In the genomic region with DNA sequence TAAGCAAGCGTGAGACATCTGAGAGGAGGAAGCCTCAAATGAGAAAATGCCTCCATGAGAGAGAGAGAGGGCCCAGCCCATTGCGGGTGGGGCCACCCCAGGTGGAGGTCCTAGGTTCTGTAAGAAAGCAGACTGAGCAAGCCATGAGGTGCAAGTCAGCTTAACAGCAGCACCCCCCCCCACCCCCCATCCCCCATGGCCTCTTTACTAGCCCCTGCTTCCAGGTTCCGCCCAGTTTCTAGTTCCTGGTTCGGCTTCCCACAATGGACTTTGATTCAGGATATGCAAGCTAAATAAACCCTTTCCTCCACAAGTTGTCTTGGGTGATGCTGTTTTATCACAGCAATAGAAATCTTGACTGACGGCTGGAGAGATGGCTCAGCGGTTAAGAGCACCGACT, we compare ENCODE assay signal across 20 mouse cellular contexts. TPM values are rescaled to one million over a fixed set of nuclear protein-coding genes. Genes with fewer than 3 reads are reported as not detected.
DNase-seq lines count a peak whose midpoint lies in the region; ATAC-seq and TF ChIP-seq lines count a peak whose summit lies in the region.
"Had no signal": no experiment of that assay in that cellular context is flagged by ENCODE, and none has a peak within 500 bp of the region (broad histone marks: within the 10 kb centered on the region; RNA-seq: fewer than 3 reads in every experiment).

No protein-coding gene starts in this region.

- WGBS in embryonic facial prominence, embryonic 13.5 days, result 71% methylated on average over 7 of the region's 7 CpGs
- 78% methylated on average over 7 of the region's 7 CpGs for WGBS in embryonic facial prominence, embryonic 10.5 days
- 58% methylated on average over 7 of the region's 7 CpGs for WGBS in lung, embryonic 16.5 days
- 21% methylated on average over 7 of the region's 7 CpGs for WGBS in large intestine, adult 2 months
- WGBS in stomach, postnatal 0 days, result 56% methylated on average over 7 of the region's 7 CpGs
- WGBS in heart, embryonic 10.5 days, result 69% methylated on average over 7 of the region's 7 CpGs

- no peak for ATAC-seq in embryonic facial prominence, embryonic 13.5 days (ENCODE audit: insufficient number of reproducible peaks, insufficient read depth, low FRiP score, low TSS enrichment, low read depth)
- no peak for ATAC-seq in lung, embryonic 16.5 days (ENCODE audit: low read depth)
- peak; percentile 72 for ATAC-seq in stomach, postnatal 0 days (ENCODE audit: low FRiP score, low TSS enrichment)
- ATAC-seq: activated CD4-positive, CD25-positive, alpha-beta regulatory T cell, adult 4 months; hindbrain, postnatal 0 days had no signal

- H3K9me3 ChIP-seq in embryonic facial prominence, embryonic 13.5 days, result no peaks in the 10 kb centered on the region
- H3K9me3 ChIP-seq in embryonic facial prominence, embryonic 10.5 days, result no peaks in the 10 kb centered on the region
- no peaks in the 10 kb centered on the region for H3K9me3 ChIP-seq in lung, embryonic 16.5 days (ENCODE audit: control insufficient read depth, low read length)
- H3K9me3 ChIP-seq in stomach, postnatal 0 days (ENCODE audit: control insufficient read depth, low read length), result no peaks in the 10 kb centered on the region
- no peaks in the 10 kb centered on the region for H3K9me3 ChIP-seq in heart, embryonic 10.5 days
- H3K9me3 ChIP-seq: forebrain, embryonic 12.5 days; heart, embryonic 13.5 days had no signal

- peaks cover 9% of the 10 kb centered on the region; the same call in 1 of the 2 replicates for H3K4me1 ChIP-seq in embryonic facial prominence, embryonic 13.5 days
- H3K4me1 ChIP-seq in embryonic facial prominence, embryonic 10.5 days, result peaks cover 9% of the 10 kb centered on the region
- H3K4me1 ChIP-seq in lung, embryonic 16.5 days (replicated peaks; ENCODE audit: control insufficient read depth, insufficient read depth, low read length), result no peaks in the 10 kb centered on the region; the same call in 1 of the 2 replicates
- H3K4me1 ChIP-seq in stomach, postnatal 0 days (replicated peaks; ENCODE audit: control insufficient read depth, insufficient read depth), result no peaks in the 10 kb centered on the region
- H3K4me1 ChIP-seq in heart, embryonic 10.5 days, result peaks cover 6% of the 10 kb centered on the region; the same call in 1 of the 2 replicates
- H3K4me1 ChIP-seq: forebrain, embryonic 12.5 days; heart, embryonic 13.5 days had no signal

- 0 out of 2 replicates have a peak overlapping the region, but pooled peaks have one; percentile 11 for H3K9ac ChIP-seq in embryonic facial prominence, embryonic 13.5 days
- H3K9ac ChIP-seq in lung, embryonic 16.5 days (ENCODE audit: low read length), result no peak overlapping the region
- no peak overlapping the region for H3K9ac ChIP-seq in stomach, postnatal 0 days (ENCODE audit: low read length)
- H3K9ac ChIP-seq: forebrain, embryonic 12.5 days; heart, embryonic 13.5 days; liver, embryonic 14.5 days had no signal

- DNase-seq in embryonic facial prominence, embryonic 10.5 days (ENCODE audit: low spot score), result no peak
- DNase-seq in lung, postnatal 4 days, result no peak
- peak; percentile 76 for DNase-seq in large intestine, adult 2 months (ENCODE audit: low read depth, low spot score)
- peak; percentile 67 for DNase-seq in stomach, postnatal 0 days (ENCODE audit: low spot score)
- no peak for DNase-seq in adrenal gland, postnatal 36 days
- DNase-seq in heart, embryonic 10.5 days (ENCODE audit: low spot score), result no peak
- DNase-seq: adrenal gland, postnatal 10 days; cerebellum, adult 2 months; heart, postnatal 4 days; kidney, adult 9 months; kidney, postnatal 25 days; retina, postnatal 1 day had no signal

- no peak for TF ChIP-seq EP300 in stomach, postnatal 0 days (optimal IDR thresholded peaks at IDR 0.05)

- H3K36me3 ChIP-seq in embryonic facial prominence, embryonic 13.5 days, result no peaks in the 10 kb centered on the region
- no peaks in the 10 kb centered on the region for H3K36me3 ChIP-seq in embryonic facial prominence, embryonic 10.5 days (replicated peaks)
- no peaks in the 10 kb centered on the region for H3K36me3 ChIP-seq in lung, embryonic 16.5 days (ENCODE audit: control insufficient read depth, insufficient read depth, low read length)
- H3K36me3 ChIP-seq in stomach, postnatal 0 days (ENCODE audit: control insufficient read depth, insufficient read depth, low read length), result no peaks in the 10 kb centered on the region
- H3K36me3 ChIP-seq in heart, embryonic 10.5 days, result no peaks in the 10 kb centered on the region
- H3K36me3 ChIP-seq: forebrain, embryonic 12.5 days; heart, embryonic 13.5 days had no signal

- H3K27ac ChIP-seq in embryonic facial prominence, embryonic 13.5 days, result 0 out of 2 replicates have a peak overlapping the region, but pooled peaks have one; percentile 33
- no peak overlapping the region for H3K27ac ChIP-seq in embryonic facial prominence, embryonic 10.5 days (replicated peaks)
- 0 out of 2 replicates have a peak overlapping the region, but pooled peaks have one; percentile 16 for H3K27ac ChIP-seq in lung, embryonic 16.5 days (ENCODE audit: low read length)
- peak overlapping the region; percentile 8; the same call in 1 of the 2 replicates for H3K27ac ChIP-seq in stomach, postnatal 0 days (replicated peaks)
- H3K27ac ChIP-seq in heart, embryonic 10.5 days, result no peak overlapping the region
- H3K27ac ChIP-seq: forebrain, embryonic 12.5 days; heart, embryonic 13.5 days; hindbrain, postnatal 0 days; liver, embryonic 14.5 days had no signal

- H3K4me2 ChIP-seq in embryonic facial prominence, embryonic 13.5 days, result no peak overlapping the region
- H3K4me2 ChIP-seq in lung, embryonic 16.5 days (ENCODE audit: low read depth, low read length), result no peak overlapping the region
- no peak overlapping the region for H3K4me2 ChIP-seq in stomach, postnatal 0 days (replicated peaks; ENCODE audit: low read depth)
- H3K4me2 ChIP-seq: forebrain, embryonic 12.5 days; heart, embryonic 13.5 days; midbrain, embryonic 11.5 days had no signal

- TF ChIP-seq CTCF in stomach, postnatal 0 days (IDR thresholded peaks at IDR 0.05; ENCODE audit: low read depth), result no peak

- no peaks in the 10 kb centered on the region for H3K27me3 ChIP-seq in embryonic facial prominence, embryonic 13.5 days
- H3K27me3 ChIP-seq in embryonic facial prominence, embryonic 10.5 days (replicated peaks; ENCODE audit: low read depth, poor library complexity, severe bottlenecking), result no peaks in the 10 kb centered on the region
- H3K27me3 ChIP-seq in lung, embryonic 16.5 days (ENCODE audit: control insufficient read depth, insufficient read depth, low read depth, low read length), result no peaks in the 10 kb centered on the region
- H3K27me3 ChIP-seq in stomach, postnatal 0 days (ENCODE audit: control insufficient read depth, insufficient read depth, low read length), result no peaks in the 10 kb centered on the region
- no peaks in the 10 kb centered on the region for H3K27me3 ChIP-seq in heart, embryonic 10.5 days (ENCODE audit: insufficient read depth, poor library complexity, severe bottlenecking)
- H3K27me3 ChIP-seq: forebrain, embryonic 12.5 days; heart, embryonic 13.5 days had no signal

- no peak overlapping the region for H3K4me3 ChIP-seq in embryonic facial prominence, embryonic 13.5 days
- H3K4me3 ChIP-seq in embryonic facial prominence, embryonic 10.5 days, result no peak overlapping the region
- H3K4me3 ChIP-seq in lung, embryonic 16.5 days (ENCODE audit: low read length), result no peak overlapping the region
- H3K4me3 ChIP-seq in stomach, postnatal 0 days (ENCODE audit: low read depth, low read length), result no peak overlapping the region
- H3K4me3 ChIP-seq in heart, embryonic 10.5 days, result no peak overlapping the region
- H3K4me3 ChIP-seq: forebrain, embryonic 12.5 days; heart, embryonic 13.5 days had no signal

RNA-seq across cellular contexts. Expression of a gene that starts 10.6 kb away (rescaled TPM):
- polyA plus RNA-seq in embryonic facial prominence, embryonic 13.5 days (2015; fragmentation: Nextera tagmentation; extraction: Ambion mirVana), result 56.7 and 56.9 TPM in 2 replicates
- 51.9 and 57.2 TPM in 2 replicates for polyA plus RNA-seq in embryonic facial prominence, embryonic 10.5 days (2016; fragmentation: Nextera tagmentation; extraction: Ambion mirVana)
- 138 and 139 TPM in 2 replicates for polyA plus RNA-seq in lung, embryonic 16.5 days (2015; fragmentation: Nextera tagmentation; extraction: Ambion mirVana)
- polyA plus RNA-seq in large intestine, adult 2 months (2012; rRNA removed), result 497 and 498 TPM in 2 replicates
- 114 and 116 TPM in 2 replicates for polyA plus RNA-seq in stomach, postnatal 0 days (2015; fragmentation: Nextera tagmentation; extraction: Ambion mirVana)
- 100 to 1,000 TPM; 129 to 150 TPM for total RNA-seq in adrenal gland, postnatal 36 days (2021)
- polyA plus RNA-seq in heart, embryonic 10.5 days (2016; fragmentation: Nextera tagmentation; extraction: Ambion mirVana), result 59.6 and 69.8 TPM in 2 replicates

RNA-seq across cellular contexts. Expression of a gene that starts 17.3 kb away (rescaled TPM):
- polyA plus RNA-seq in embryonic facial prominence, embryonic 13.5 days (2015; fragmentation: Nextera tagmentation; extraction: Ambion mirVana), result 1.6 and 3.1 TPM in 2 replicates
- 0.96 and 1.8 TPM in 2 replicates for polyA plus RNA-seq in embryonic facial prominence, embryonic 10.5 days (2016; fragmentation: Nextera tagmentation; extraction: Ambion mirVana)
- 2.9 and 4.2 TPM in 2 replicates for polyA plus RNA-seq in lung, embryonic 16.5 days (2015; fragmentation: Nextera tagmentation; extraction: Ambion mirVana)
- 32.7 and 34.4 TPM in 2 replicates for polyA plus RNA-seq in large intestine, adult 2 months (2012; rRNA removed)
- polyA plus RNA-seq in stomach, postnatal 0 days (2015; fragmentation: Nextera tagmentation; extraction: Ambion mirVana), result 51.3 and 53.1 TPM in 2 replicates
- total RNA-seq in adrenal gland, postnatal 36 days (2021), result 1 to 10 TPM; 1.3 to 4.7 TPM
- polyA plus RNA-seq in heart, embryonic 10.5 days (2016; fragmentation: Nextera tagmentation; extraction: Ambion mirVana), result 1.3 and 1.5 TPM in 2 replicates

RNA-seq across cellular contexts. Expression of a gene that starts 27.9 kb away (rescaled TPM):
- polyA plus RNA-seq in embryonic facial prominence, embryonic 13.5 days (2015; fragmentation: Nextera tagmentation; extraction: Ambion mirVana), result 104 and 112 TPM in 2 replicates
- polyA plus RNA-seq in embryonic facial prominence, embryonic 10.5 days (2016; fragmentation: Nextera tagmentation; extraction: Ambion mirVana), result 51.1 and 64.4 TPM in 2 replicates
- polyA plus RNA-seq in lung, embryonic 16.5 days (2015; fragmentation: Nextera tagmentation; extraction: Ambion mirVana), result 111 and 123 TPM in 2 replicates
- polyA plus RNA-seq in large intestine, adult 2 months (2012; rRNA removed), result 84.4 and 90.5 TPM in 2 replicates
- 86.0 and 102 TPM in 2 replicates for polyA plus RNA-seq in stomach, postnatal 0 days (2015; fragmentation: Nextera tagmentation; extraction: Ambion mirVana)
- 100 to 1,000 TPM in 1 of 2 experiments, 10 to 100 TPM in 1; 88.9 to 157 TPM for total RNA-seq in adrenal gland, postnatal 36 days (2021)
- polyA plus RNA-seq in heart, embryonic 10.5 days (2016; fragmentation: Nextera tagmentation; extraction: Ambion mirVana), result 43.4 and 66.0 TPM in 2 replicates

RNA-seq across cellular contexts. Expression of a gene that starts 32.5 kb away (rescaled TPM):
- 0.27 and 0.59 TPM in 2 replicates for polyA plus RNA-seq in embryonic facial prominence, embryonic 13.5 days (2015; fragmentation: Nextera tagmentation; extraction: Ambion mirVana)
- 0.36 and 0.60 TPM in 2 replicates for polyA plus RNA-seq in embryonic facial prominence, embryonic 10.5 days (2016; fragmentation: Nextera tagmentation; extraction: Ambion mirVana)
- polyA plus RNA-seq in lung, embryonic 16.5 days (2015; fragmentation: Nextera tagmentation; extraction: Ambion mirVana), result 0.25 and 0.68 TPM in 2 replicates
- 0.87 and 1.6 TPM in 2 replicates for polyA plus RNA-seq in large intestine, adult 2 months (2012; rRNA removed)
- polyA plus RNA-seq in stomach, postnatal 0 days (2015; fragmentation: Nextera tagmentation; extraction: Ambion mirVana), result 0.08 and 0.18 TPM in 2 replicates
- under 1 TPM; 0.46 to 0.70 TPM for total RNA-seq in adrenal gland, postnatal 36 days (2021)
- 0.23 and 0.53 TPM in 2 replicates for polyA plus RNA-seq in heart, embryonic 10.5 days (2016; fragmentation: Nextera tagmentation; extraction: Ambion mirVana)

RNA-seq across cellular contexts. Expression of a gene that starts 41.2 kb away (rescaled TPM):
- 33.3 and 35.8 TPM in 2 replicates for polyA plus RNA-seq in embryonic facial prominence, embryonic 13.5 days (2015; fragmentation: Nextera tagmentation; extraction: Ambion mirVana)
- 35.7 and 38.5 TPM in 2 replicates for polyA plus RNA-seq in embryonic facial prominence, embryonic 10.5 days (2016; fragmentation: Nextera tagmentation; extraction: Ambion mirVana)
- 42.4 and 59.5 TPM in 2 replicates for polyA plus RNA-seq in lung, embryonic 16.5 days (2015; fragmentation: Nextera tagmentation; extraction: Ambion mirVana)
- 137 and 143 TPM in 2 replicates for polyA plus RNA-seq in large intestine, adult 2 months (2012; rRNA removed)
- 15.7 and 16.9 TPM in 2 replicates for polyA plus RNA-seq in stomach, postnatal 0 days (2015; fragmentation: Nextera tagmentation; extraction: Ambion mirVana)
- total RNA-seq in adrenal gland, postnatal 36 days (2021), result 10 to 100 TPM; 10.1 to 11.6 TPM
- 10.0 and 21.7 TPM in 2 replicates for polyA plus RNA-seq in heart, embryonic 10.5 days (2016; fragmentation: Nextera tagmentation; extraction: Ambion mirVana)

Comparison
In these comparisons a context has a peak if more than half of its experiments do, and no peak if none do; other contexts are left out.
1. H3K27ac ChIP-seq: peak in embryonic facial prominence, embryonic 13.5 days (single experiment), lung, embryonic 16.5 days (single experiment) and stomach, postnatal 0 days (single experiment); none in embryonic facial prominence, embryonic 10.5 days (single experiment) and heart, embryonic 10.5 days (single experiment).
2. DNase-seq: peak in large intestine, adult 2 months (single experiment) and stomach, postnatal 0 days (single experiment); none in embryonic facial prominence, embryonic 10.5 days (single experiment), lung, postnatal 4 days (0 of 2), adrenal gland, postnatal 36 days (0 of 2) and heart, embryonic 10.5 days (single experiment).